ENCODE assay signal across 9 mouse cellular contexts in the genomic region with DNA sequence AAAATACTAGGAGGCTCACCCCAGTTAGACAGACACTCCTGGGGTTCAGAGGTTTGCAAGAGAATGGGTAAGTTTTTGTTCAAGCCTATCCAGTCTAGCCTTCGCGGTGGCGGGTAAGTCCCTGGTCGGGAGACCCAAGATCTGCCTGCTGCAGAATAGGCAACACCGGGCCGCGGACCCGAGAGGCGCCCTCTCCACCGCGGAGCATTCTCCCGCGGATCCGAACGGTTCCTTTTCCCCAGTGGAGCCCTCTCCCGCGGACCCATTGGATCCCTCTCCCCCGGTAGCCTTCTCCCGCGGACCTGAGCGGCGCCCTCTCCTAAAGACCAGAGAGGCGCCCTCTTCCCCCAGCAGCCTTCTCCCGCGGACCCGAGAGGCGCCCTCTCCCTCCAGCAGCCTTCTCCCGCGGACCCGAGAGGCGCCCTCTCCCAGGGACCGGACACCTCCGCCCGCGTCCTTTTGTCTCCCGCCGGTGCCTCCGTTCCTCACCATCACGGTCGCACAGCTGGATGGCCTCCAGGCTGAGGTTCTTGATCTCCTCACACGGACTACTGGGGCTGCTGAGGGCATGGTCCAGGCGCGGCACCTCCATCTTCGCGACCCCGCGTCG. TPM values are rescaled to one million over a fixed set of nuclear protein-coding genes. Genes with fewer than 3 reads are reported as not detected.
DNase-seq lines count a peak whose midpoint lies in the region; ATAC-seq and TF ChIP-seq lines count a peak whose summit lies in the region.
"Had no signal": no experiment of that assay in that cellular context is flagged by ENCODE, and none has a peak within 500 bp of the region (broad histone marks: within the 10 kb centered on the region; RNA-seq: fewer than 3 reads in every experiment).

No protein-coding gene starts in this region.

- no peaks in the 10 kb centered on the region for H3K9me3 ChIP-seq in heart, embryonic 11.5 days (replicated peaks; ENCODE audit: control insufficient read depth, low read length)
- no peaks in the 10 kb centered on the region for H3K9me3 ChIP-seq in kidney, embryonic 15.5 days (replicated peaks)

- no peak for DNase-seq in heart, adult 11 months
- peak; percentile 80 for DNase-seq in brain, embryonic 14.5 days (ENCODE audit: low read depth)
- DNase-seq in frontal cortex, postnatal 25 days (ENCODE audit: low spot score in 2 of 2) = peak; percentile 25 to 43
- DNase-seq in liver, adult 2 months (ENCODE audit: extremely low read depth, low read depth, low spot score) = no peak
- DNase-seq in ovary, postnatal 36 days (ENCODE audit: low spot score) = peak; percentile 21
- no peak for DNase-seq in B cell, adult 2 months

- peak overlapping the region; percentile 78 for H3K4me3 ChIP-seq in heart, embryonic 11.5 days (ENCODE audit: low read depth, low read length)
- H3K4me3 ChIP-seq in kidney, embryonic 15.5 days (replicated peaks) = peak overlapping the region; percentile 67
- peak overlapping the region; percentile 51; the same call in 1 of the 2 replicates for H3K4me3 ChIP-seq in liver, adult 2 months (ENCODE audit: insufficient read depth, low read depth, low read length)

- no peak overlapping the region for H3K9ac ChIP-seq in heart, embryonic 11.5 days (ENCODE audit: low read depth, low read length)
- H3K9ac ChIP-seq in kidney, embryonic 15.5 days = peak overlapping the region; percentile 16; the same call in 1 of the 2 replicates
- H3K9ac ChIP-seq in liver, adult 2 months (ENCODE audit: low read depth, low read length) = peak overlapping the region; percentile 48

- TF ChIP-seq CTCF in brain, embryonic 14.5 days (IDR thresholded peaks at IDR 0.05; ENCODE audit: borderline replicate concordance, extremely low read depth, insufficient read depth, insufficient read length) = 0 out of 2 replicates have a peak, but pooled peaks have one; percentile 1
- TF ChIP-seq CTCF in liver, adult 2 months (IDR thresholded peaks at IDR 0.05; ENCODE audit: low read depth, low read length) = no peak

- H3K36me3 ChIP-seq in heart, embryonic 11.5 days (ENCODE audit: control insufficient read depth, insufficient read depth, low read length) = no peaks in the 10 kb centered on the region
- H3K36me3 ChIP-seq in kidney, embryonic 15.5 days = no peaks in the 10 kb centered on the region
- H3K36me3 ChIP-seq in liver, adult 2 months (ENCODE audit: control insufficient read depth, insufficient read depth, low read length) = no peaks in the 10 kb centered on the region

- H3K4me2 ChIP-seq in heart, embryonic 11.5 days = peak overlapping the region; percentile 98
- peak overlapping the region; percentile 92 for H3K4me2 ChIP-seq in kidney, embryonic 15.5 days

- no peak overlapping the region for H3K27ac ChIP-seq in heart, embryonic 11.5 days (ENCODE audit: low read depth, low read length)
- H3K27ac ChIP-seq in kidney, embryonic 15.5 days = 0 out of 2 replicates have a peak overlapping the region, but pooled peaks have one; percentile 34
- H3K27ac ChIP-seq in liver, adult 2 months (replicated peaks; ENCODE audit: insufficient read depth, low read depth, low read length) = no peak overlapping the region

- under 1% methylated on average over 45 of the region's 48 CpGs for WGBS in heart, embryonic 11.5 days (ENCODE audit: insufficient replicate concordance)
- WGBS in kidney, embryonic 15.5 days = 1% methylated on average over 48 of the region's 48 CpGs
- 2% methylated on average over 48 of the region's 48 CpGs for WGBS in liver, adult 2 months

- H3K79me2 ChIP-seq in liver, adult 2 months (ENCODE audit: control insufficient read depth, insufficient read depth, low read length) = no peaks in the 10 kb centered on the region

- peaks cover 23% of the 10 kb centered on the region for H3K27me3 ChIP-seq in heart, embryonic 11.5 days (ENCODE audit: control insufficient read depth, insufficient read depth, low read length)
- H3K27me3 ChIP-seq in kidney, embryonic 15.5 days = peaks cover 41% of the 10 kb centered on the region
- peaks cover 21% of the 10 kb centered on the region for H3K27me3 ChIP-seq in liver, adult 2 months (ENCODE audit: control insufficient read depth, insufficient read depth, low read length)

- TF ChIP-seq POLR2A in brain, embryonic 14.5 days (IDR thresholded peaks at IDR 0.05; ENCODE audit: borderline replicate concordance, extremely low read depth, insufficient read depth, insufficient read length, poor library complexity, severe bottlenecking) = no peak
- no peak for TF ChIP-seq POLR2A in liver, adult 2 months (IDR thresholded peaks at IDR 0.05; ENCODE audit: extremely low read depth, insufficient read depth, low read length)

- peaks cover 9% of the 10 kb centered on the region; the same call in 1 of the 2 replicates for H3K4me1 ChIP-seq in heart, embryonic 11.5 days (ENCODE audit: control insufficient read depth, insufficient read depth, low read length)
- peaks cover 17% of the 10 kb centered on the region for H3K4me1 ChIP-seq in kidney, embryonic 15.5 days
- H3K4me1 ChIP-seq in liver, adult 2 months (ENCODE audit: control insufficient read depth, insufficient read depth, low read length) = peaks cover 3% of the 10 kb centered on the region; the same call in 1 of the 2 replicates

- ATAC-seq in heart, embryonic 11.5 days (replicated peaks; ENCODE audit: insufficient number of reproducible peaks, low FRiP score, low TSS enrichment) = peak; percentile 59
- ATAC-seq in kidney, embryonic 15.5 days (replicated peaks; ENCODE audit: low FRiP score) = peak; percentile 68

RNA-seq across cellular contexts. Expression of gene Phyhipl, which starts 57.1 kb away (rescaled TPM):
- 1.3 and 2.6 TPM in 2 replicates for polyA plus RNA-seq in heart, embryonic 11.5 days (2014; fragmentation: Nextera tagmentation; extraction: Ambion mirVana)
- 51.9 and 102 TPM in 2 replicates for polyA plus RNA-seq in brain, embryonic 14.5 days (2012; rRNA removed)
- polyA plus RNA-seq in kidney, embryonic 15.5 days (2015; fragmentation: Nextera tagmentation; extraction: Ambion mirVana) = 19.0 and 20.5 TPM in 2 replicates
- not detected in 2 replicates for total RNA-seq in liver, adult 2 months (2014; rRNA removed)
- polyA plus RNA-seq in liver, adult 2 months (2012; rRNA removed) = not detected in 2 replicates
- total RNA-seq: MEL had no signal

Comparison
In these comparisons a context has a peak if more than half of its experiments do, and no peak if none do; other contexts are left out.
1. DNase-seq: peak in brain, embryonic 14.5 days (single experiment), frontal cortex, postnatal 25 days (2 of 2) and ovary, postnatal 36 days (single experiment); none in heart, adult 11 months (single experiment), liver, adult 2 months (single experiment) and B cell, adult 2 months (0 of 2).
2. Peak in every context shown above with its lines, with median percentiles within 50 percentile points of each other: H3K4me3 ChIP-seq.